Mouse (Mus musculus): ENCODE results near the gene Coq2.

Coq2 gene

DNA sequence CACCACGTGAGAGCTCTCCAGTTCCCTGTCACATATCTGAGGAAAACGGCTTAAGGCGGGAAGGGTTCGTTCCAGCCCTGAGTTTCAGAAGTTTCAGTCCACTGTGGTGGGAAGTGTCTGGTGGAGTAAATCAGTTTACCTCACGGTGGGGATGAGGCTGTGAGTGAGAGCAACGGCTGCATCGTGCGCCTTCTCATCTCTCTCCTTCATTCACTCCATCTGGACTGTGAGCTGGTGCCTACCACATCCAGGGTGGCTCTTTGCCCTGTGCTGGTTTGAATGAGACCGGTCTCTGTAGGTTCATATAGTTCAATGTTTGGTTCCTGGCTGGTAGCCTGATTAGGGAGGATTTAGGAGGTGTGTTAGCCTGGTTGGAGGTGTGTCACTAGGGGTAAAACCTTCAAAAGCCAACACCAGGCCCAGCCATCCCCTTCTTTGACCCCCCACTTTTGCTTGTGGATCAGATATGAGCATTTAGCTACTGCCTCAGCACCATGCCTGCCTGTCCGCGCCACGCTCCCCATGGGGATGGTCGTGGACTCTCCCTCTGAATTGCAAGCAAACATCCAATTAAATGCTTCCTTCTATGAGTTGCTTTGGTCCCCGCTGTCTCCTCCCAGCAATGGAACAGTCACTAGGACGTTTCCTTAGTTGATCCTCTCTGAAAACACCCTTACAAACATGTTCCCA lies 55.2 kb downstream of the Coq2 start:
- no peak for DNase-seq

DNA sequence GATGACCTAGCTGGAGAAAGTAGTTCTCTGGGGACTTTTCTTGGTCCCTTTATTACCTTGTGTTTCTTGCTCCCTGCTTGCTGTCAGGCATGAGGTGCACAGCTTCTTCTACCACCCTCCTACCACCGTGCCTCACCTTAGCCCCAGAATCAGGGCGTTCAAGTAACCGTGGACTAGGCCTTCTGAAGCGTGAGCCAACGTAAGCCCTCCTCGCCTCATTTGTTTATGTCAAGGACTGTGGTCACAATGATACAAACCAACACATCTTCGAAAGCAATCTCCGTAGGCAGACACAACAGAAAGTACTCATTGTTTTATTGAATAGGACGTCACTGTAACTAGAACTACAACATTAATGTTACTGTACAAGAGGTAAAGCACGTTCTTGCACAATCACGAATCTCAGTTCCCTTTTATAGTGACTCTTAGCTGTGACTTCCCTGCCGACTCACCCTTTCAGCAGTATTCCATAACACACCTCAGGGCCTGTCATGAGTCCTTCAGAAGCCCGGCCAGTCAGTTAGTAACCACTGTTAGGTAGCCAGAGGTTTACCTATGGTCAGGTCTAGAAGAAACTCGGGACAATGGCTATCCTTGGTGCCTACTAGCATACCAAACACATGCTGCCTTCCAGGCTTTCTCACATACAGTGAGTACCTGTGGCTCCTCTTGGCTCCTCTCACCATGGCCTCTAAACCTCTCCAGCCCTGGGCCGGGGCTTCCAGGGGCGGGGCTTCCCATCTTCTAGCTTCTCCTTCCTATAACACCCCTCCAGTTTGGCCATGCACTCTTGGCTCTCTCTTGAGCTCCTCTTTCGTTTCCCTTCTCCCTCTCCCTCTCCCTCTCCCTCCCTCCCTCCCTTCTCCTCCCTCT lies 60.8 kb downstream of the Coq2 start:
- DNase-seq: no peak

DNA sequence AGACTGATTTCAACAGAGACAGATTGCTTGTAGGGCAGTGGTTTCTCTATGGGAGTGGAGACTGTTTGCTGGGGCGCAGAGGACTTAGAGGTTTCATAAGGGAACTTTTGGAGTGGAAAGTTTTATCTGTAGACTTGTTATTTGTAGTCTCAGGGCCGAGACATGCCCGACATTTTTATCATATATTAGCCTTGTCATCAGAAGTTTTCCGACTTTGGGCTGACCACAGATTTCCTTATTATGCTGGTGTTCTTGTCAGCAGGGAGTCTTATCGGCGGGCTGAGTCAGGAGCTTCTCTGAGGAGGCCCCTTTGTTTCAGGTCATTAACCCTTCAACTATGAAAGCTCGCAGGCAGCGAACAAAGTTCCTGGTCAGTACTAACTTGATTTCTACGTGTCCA lies 67.1 kb downstream of the Coq2 start:
- DNase-seq: no peak

DNA sequence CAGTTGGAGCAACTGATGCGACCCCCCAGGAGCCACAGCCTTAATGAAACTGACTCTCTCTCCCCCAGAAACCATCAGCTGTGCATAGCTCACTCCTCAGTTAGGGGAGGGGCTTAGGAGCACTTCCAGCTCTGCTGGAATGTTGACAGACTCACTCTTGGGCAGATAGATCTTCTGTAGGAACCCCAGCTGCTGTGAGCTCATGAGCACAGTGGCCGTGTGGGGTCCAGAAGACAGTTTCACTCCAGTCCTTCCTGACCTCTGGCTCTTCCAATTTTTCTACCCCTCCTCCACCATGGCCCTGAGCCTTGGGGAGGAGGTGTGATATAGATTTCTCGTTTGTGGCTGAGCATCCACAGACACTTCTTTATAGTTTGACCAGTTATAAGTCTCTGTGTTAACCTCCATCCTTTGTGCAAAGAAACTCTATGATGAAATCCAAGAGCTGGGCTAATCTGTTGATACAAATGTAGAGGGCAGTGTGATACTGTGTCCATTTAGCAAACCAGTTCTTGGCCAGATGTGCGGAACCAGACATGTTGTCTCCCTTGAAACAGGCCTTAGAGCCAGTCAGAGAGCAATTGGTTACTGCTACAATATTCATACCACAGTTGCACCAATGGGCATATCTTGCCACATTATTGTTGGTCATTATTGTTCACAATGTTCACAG lies 67.7 kb downstream of the Coq2 start:
- DNase-seq: no peak

DNA sequence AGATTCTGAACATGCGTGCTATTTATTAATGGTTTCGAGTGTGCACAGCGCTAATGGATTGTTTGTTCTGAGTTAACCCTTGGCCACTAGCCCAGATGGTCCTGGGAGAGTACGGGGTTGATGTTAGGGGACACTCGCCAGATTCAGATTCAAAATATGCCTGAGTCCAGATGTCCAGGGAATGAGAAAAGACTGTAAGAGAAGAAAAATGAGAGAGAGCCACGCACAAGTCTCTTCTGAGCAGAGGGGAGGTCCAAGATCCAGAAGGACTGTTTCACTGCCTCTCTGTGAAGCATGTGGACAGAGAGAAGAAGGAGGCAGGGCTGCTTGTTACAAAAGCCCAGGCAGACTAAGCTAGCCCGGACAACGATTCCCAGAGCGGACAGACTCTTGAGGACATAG lies 69.1 kb downstream of the Coq2 start:
- DNase-seq: no peak

Data from retina, postnatal 1 day (tissue).